Mouse (Mus musculus) embryonic facial prominence, embryonic 14.5 days (tissue): ENCODE results near the gene Shc3. TPM values are rescaled to one million over a fixed set of nuclear protein-coding genes. Genes with fewer than 3 reads are reported as not detected.

ENCODE experiments used
- ATAC-seq: fragments of 200-750 bp; cut with Nextera tagmentation; 2 replicates; pipeline ENCODE4 v1.8.0; 2017; ENCODE audit warnings: low read depth, moderate number of reproducible peaks, moderate TSS enrichment
- DNase-seq: peaks from one replicate; pipeline ENCODE4 v3.0.0-alpha.2; 2015; ENCODE audit warnings: low spot score
- H3K27ac ChIP-seq: fragments of 300-500 bp; sonication (generic); replicated peaks from 2 replicates; pipeline ENCODE4 v1.5.1; 2014; ENCODE audit warnings: low read depth, mild to moderate bottlenecking, low read length, moderate library complexity
- H3K27me3 ChIP-seq: fragments of 300-500 bp; sonication (generic); replicated peaks from 2 replicates; pipeline ENCODE4 v1.6.1; 2014; ENCODE audit warnings: low read length; ENCODE audit not compliant: control insufficient read depth, insufficient read depth
- H3K36me3 ChIP-seq: fragments of 300-500 bp; sonication (generic); 2 replicates; pipeline ENCODE4 v1.6.1; 2014; ENCODE audit warnings: low read length, mixed read lengths; ENCODE audit not compliant: control insufficient read depth, insufficient read depth
- H3K4me1 ChIP-seq: fragments of 300-500 bp; sonication (generic); 2 replicates; pipeline ENCODE4 v1.6.1; 2014; ENCODE audit warnings: antibody characterized with exemption, low read length; ENCODE audit not compliant: control insufficient read depth, insufficient read depth
- H3K4me2 ChIP-seq: fragments of 300-500 bp; sonication (generic); 2 replicates; pipeline ENCODE4 v1.6.1; 2014; ENCODE audit warnings: low read depth, mild to moderate bottlenecking, low read length, moderate library complexity, mixed read lengths
- H3K4me3 ChIP-seq: fragments of 300-500 bp; sonication (generic); 2 replicates; pipeline ENCODE4 v1.5.1; 2014; ENCODE audit warnings: low read depth, mild to moderate bottlenecking, low read length
- H3K9ac ChIP-seq: fragments of 300-500 bp; sonication (generic); 2 replicates; pipeline ENCODE4 v1.6.1; 2014; ENCODE audit warnings: low read depth, mild to moderate bottlenecking, low read length, moderate library complexity, mixed read lengths
- H3K9me3 ChIP-seq: fragments of 300-500 bp; sonication (generic); 2 replicates; pipeline ENCODE4 v1.6.1; 2016; ENCODE audit warnings: low read length; ENCODE audit not compliant: control insufficient read depth
- WGBS: fragments of 180-500 bp; shearing (Covaris S2); extraction: QIAGEN DNeasy Blood & Tissue Kit; methylation state at CpG from one replicate; pipeline ENCODE4 v1.1.7; 2014; 5-methylcytosine and 5-hydroxymethylcytosine counted together
- polyA plus RNA-seq: library from polyadenylated mRNA; unstranded; fragments of >200 nt; fragmentation: Nextera tagmentation; extraction: Ambion mirVana; gene quantifications from 2 replicates; pipeline ENCODE4 v1.2.1, GENCODE M21; 2014

The Shc3 gene
- polyA plus RNA-seq, 1 experiment from 2014 or later, result 1.3 TPM

DNA sequence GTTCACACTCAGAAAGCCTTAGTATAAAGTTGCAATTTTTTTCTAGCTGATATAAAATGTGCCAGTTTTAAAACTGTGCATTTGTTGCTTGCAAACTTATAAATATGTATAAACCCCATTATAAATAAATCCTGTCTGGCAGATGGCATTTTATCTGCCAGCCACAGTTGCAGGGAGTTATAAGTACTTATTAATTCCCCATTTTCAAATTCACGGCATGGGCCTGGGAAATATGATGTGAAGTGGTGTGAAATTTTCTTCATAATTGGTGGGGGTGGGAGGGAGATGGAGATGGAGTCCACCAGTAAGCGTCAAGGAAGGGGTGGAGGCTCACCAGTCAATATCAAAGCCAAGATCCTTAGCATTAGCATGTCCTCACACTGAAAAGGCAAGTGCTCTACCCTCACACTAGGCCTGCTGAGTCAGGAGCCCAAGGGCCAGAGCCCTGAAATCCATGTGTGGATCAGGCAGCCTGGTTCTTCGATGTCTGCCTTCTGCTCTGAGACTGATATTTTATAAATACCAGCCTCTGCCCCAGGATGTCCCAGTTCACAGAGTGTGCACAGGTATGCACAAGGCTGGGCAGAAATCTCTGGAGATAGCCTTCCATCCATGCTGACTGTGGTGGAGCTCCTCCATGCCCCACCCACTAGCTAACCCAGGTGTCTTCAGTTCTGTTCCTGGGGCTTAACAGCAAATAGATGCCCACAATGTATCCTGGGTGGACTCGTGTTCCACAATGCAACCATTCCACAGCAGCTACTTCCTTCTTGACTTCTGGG, 143.4 kb downstream of the Shc3 start:
- ATAC-seq (no peak), DNase-seq (no peak)
- Histone ChIP-seq H3K36me3 (peaks cover 29% of the 10 kb centered on the region), H3K4me3 (no peak overlapping the region), H3K27me3 (no peaks in the 10 kb centered on the region), H3K4me1 (no peaks in the 10 kb centered on the region), H3K4me2 (no peak overlapping the region), H3K9ac (no peak overlapping the region), H3K9me3 (no peaks in the 10 kb centered on the region), H3K27ac (no peak overlapping the region)
- 64% methylated on average over 4 of the region's 4 CpGs for WGBS

DNA sequence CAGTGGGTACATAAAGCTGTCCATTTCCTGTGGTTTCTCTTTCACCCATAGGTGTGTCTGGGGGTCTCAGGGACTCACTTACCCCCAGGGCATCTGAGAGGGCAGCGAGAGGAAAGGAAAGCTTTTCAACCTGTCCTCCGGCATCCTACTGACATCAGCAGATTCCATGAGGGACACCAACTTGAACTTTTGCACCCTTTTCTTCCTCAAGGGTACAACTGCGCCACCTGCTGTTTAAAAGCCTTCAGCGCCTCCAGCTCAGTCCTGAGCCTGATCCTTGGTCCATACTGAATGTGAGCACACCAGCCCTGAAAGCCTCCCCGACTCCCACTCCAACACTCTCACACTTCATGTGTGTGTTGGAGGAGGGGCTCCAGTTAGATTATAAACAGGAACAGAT, 144.6 kb downstream of the Shc3 start:
- Histone ChIP-seq H3K27me3 (no peaks in the 10 kb centered on the region), H3K9ac (no peak overlapping the region), H3K4me1 (no peaks in the 10 kb centered on the region), H3K27ac (no peak overlapping the region), H3K4me3 (no peak overlapping the region), H3K36me3 (peaks cover 41% of the 10 kb centered on the region), H3K9me3 (no peaks in the 10 kb centered on the region), H3K4me2 (no peak overlapping the region)
- peak; percentile 79 for DNase-seq
- 12% methylated on average over 5 of the region's 5 CpGs for WGBS
- peak; percentile 35; the same call in 1 of the 2 replicates for ATAC-seq

DNA sequence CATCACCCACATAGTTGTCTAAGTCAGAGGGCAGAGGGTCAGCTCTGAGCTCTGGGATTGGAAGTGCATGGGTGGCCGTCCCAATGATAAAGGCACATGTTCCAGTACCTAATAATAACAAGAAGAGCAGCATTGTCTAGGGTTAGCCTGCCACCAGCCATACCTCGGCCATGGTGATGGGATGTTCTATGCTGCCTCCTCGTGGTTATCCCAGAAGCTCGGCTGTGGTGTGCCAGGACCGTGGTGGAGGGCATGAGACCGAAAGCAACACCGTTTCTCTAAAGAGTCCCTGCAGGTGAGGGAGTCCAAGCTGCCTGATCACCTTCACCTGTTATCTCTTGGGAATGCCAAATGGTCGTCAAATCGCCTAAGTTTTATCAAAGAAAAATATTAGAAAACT, 145.6 kb downstream of the Shc3 start:
- WGBS, result 71% methylated on average over 9 of the region's 9 CpGs
- Histone ChIP-seq H3K9me3 (no peaks in the 10 kb centered on the region), H3K4me3 (no peak overlapping the region), H3K27me3 (no peaks in the 10 kb centered on the region), H3K4me2 (no peak overlapping the region), H3K4me1 (no peaks in the 10 kb centered on the region), H3K27ac (no peak overlapping the region), H3K36me3 (peaks cover 50% of the 10 kb centered on the region), H3K9ac (no peak overlapping the region)
- no peak for DNase-seq
- no peak for ATAC-seq

DNA sequence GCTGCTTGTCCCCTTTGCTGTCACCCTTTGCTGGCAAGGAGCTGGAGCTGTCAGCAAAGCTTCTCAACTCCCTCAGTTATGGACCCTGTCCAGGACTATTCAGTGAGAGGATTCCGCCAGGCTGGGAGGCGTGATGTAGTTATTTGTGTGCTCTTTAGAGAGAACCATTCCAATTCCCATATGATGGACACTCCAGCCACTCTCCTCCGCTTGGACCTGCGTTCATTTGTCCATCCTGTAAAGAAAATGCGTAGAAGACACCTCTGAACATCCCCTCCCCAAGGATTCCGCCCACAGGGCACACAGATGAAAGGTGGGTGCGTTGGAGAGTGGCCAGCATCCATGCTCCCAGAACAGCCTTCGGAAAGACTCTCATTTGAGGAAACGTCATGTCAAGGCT, 148.4 kb downstream of the Shc3 start:
- Histone ChIP-seq H3K27me3 (no peaks in the 10 kb centered on the region), H3K9ac (no peak overlapping the region), H3K9me3 (no peaks in the 10 kb centered on the region), H3K36me3 (peaks cover 64% of the 10 kb centered on the region), H3K4me1 (peaks cover 14% of the 10 kb centered on the region; the same call in 1 of the 2 replicates), H3K4me3 (no peak overlapping the region), H3K27ac (no peak overlapping the region), H3K4me2 (no peak overlapping the region)
- DNase-seq (no peak), ATAC-seq (no peak)
- 80% methylated on average over 9 of the region's 9 CpGs for WGBS

DNA sequence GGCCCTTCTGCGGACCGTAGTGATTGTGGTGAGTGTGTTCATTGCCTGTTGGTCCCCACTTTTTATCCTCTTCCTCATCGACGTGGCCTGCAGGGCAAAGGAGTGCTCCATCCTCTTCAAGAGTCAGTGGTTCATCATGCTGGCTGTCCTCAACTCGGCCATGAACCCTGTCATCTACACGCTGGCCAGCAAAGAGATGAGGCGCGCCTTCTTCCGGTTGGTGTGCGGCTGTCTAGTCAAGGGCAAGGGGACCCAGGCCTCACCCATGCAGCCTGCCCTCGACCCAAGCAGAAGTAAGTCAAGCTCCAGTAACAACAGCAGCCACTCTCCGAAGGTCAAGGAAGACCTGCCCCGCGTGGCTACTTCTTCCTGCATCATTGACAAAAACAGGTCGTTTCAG, 149.7 kb downstream of the Shc3 start:
- Histone ChIP-seq H3K27me3 (no peaks in the 10 kb centered on the region), H3K4me3 (no peak overlapping the region), H3K27ac (no peak overlapping the region), H3K4me1 (peaks cover 14% of the 10 kb centered on the region; the same call in 1 of the 2 replicates), H3K4me2 (no peak overlapping the region), H3K36me3 (peaks cover 78% of the 10 kb centered on the region), H3K9ac (no peak overlapping the region), H3K9me3 (0 out of 2 replicates have a peak, but pooled peaks cover 8% of the 10 kb centered on the region)
- 88% methylated on average over 15 of the region's 15 CpGs for WGBS
- no peak for DNase-seq
- no peak for ATAC-seq

DNA sequence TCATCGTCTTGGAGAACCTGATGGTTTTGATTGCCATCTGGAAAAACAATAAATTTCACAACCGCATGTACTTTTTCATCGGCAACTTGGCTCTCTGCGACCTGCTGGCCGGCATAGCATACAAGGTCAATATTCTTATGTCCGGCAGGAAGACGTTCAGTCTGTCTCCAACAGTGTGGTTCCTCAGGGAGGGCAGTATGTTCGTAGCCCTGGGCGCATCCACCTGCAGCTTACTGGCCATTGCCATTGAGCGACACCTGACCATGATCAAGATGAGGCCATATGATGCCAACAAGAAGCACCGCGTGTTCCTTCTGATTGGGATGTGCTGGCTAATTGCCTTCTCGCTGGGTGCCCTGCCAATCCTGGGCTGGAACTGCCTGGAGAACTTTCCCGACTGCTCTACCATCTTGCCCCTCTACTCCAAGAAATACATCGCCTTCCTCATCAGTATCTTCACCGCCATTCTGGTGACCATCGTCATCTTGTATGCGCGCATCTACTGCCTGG, 150.2 kb downstream of the Shc3 start:
- peaks cover 83% of the 10 kb centered on the region for H3K36me3 ChIP-seq
- DNase-seq (no peak), ATAC-seq (no peak)
- 74% methylated on average over 19 of the region's 19 CpGs for WGBS
- H3K4me3 ChIP-seq, result no peak overlapping the region
- H3K4me2 ChIP-seq, result peak overlapping the region; percentile 29; the same call in 1 of the 2 replicates
- H3K9me3 ChIP-seq, result 0 out of 2 replicates have a peak, but pooled peaks cover 8% of the 10 kb centered on the region
- H3K9ac ChIP-seq, result no peak overlapping the region
- no peaks in the 10 kb centered on the region for H3K27me3 ChIP-seq
- peaks cover 14% of the 10 kb centered on the region; the same call in 1 of the 2 replicates for H3K4me1 ChIP-seq
- no peak overlapping the region for H3K27ac ChIP-seq

DNA sequence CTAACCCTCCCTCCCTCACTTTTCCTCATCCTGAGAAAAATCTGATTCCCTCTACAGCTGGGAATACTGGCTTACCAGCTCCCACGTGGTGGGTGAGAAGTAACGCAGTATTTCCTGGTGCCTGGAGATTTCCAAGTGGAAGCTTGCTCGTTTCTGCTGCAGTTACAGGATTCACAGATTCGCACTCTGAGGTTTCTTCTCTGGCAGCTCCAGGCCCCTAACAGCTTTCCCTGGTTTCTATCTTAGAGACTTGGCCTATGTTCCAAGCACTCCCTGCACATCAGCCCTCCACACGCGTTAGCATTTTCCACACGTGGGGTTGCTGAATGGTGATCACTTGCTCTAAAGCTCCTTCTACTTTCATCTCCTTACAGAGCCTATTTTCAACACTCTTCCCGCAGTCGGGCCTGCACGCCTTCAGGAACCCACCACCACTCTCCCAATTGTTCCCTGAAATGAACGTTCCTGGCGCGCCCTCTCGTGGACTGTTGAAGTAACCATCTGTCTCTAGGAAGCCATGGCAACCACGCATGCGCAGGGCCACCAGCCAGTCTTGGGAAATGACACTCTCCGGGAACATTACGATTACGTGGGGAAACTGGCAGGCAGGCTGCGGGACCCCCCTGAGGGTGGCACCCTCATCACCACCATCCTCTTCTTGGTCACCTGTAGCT, 150.8 kb downstream of the Shc3 start:
- peak; percentile 96 for DNase-seq
- H3K9ac ChIP-seq, result peak overlapping the region; percentile 41
- 3% methylated on average over 20 of the region's 20 CpGs for WGBS

DNA sequence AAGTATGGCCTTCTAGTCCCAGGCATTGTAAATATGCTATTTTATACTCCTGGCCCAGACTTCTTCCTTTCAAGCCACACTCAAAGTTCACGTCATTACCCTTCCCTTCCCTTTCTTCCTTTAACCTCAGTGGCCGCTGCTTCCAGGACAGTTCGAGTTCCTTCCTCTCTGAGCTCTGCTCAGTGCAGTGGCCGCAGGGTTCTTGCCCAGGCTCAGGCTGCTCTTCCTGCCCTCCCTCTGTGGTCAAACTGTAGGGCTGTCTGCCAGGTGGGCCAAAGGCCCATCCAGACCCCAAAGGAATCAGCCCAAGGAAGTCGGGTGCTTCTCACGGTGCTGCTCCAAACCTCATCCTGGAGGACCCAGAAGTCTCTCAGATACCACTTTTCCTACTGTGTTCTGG, 151.4 kb downstream of the Shc3 start:
- H3K36me3 ChIP-seq, result peaks cover 82% of the 10 kb centered on the region
- DNase-seq, result no peak
- ATAC-seq, result no peak
- peak overlapping the region; percentile 29 for H3K4me2 ChIP-seq
- peak overlapping the region; percentile 41 for H3K9ac ChIP-seq
- H3K4me1 ChIP-seq, result peaks cover 14% of the 10 kb centered on the region
- H3K4me3 ChIP-seq, result no peak overlapping the region
- peak overlapping the region; percentile 74 for H3K27ac ChIP-seq
- WGBS, result 41% methylated on average over 6 of the region's 6 CpGs
- H3K27me3 ChIP-seq, result no peaks in the 10 kb centered on the region
- H3K9me3 ChIP-seq, result 0 out of 2 replicates have a peak, but pooled peaks cover 8% of the 10 kb centered on the region

More for the DNA sequence above, 150.8 kb downstream of the Shc3 start:
- ATAC-seq, result peak; percentile 79
- Histone ChIP-seq H3K36me3 (peaks cover 86% of the 10 kb centered on the region), H3K27ac (peak overlapping the region; percentile 74), H3K9me3 (0 out of 2 replicates have a peak, but pooled peaks cover 8% of the 10 kb centered on the region), H3K4me1 (peaks cover 14% of the 10 kb centered on the region; the same call in 1 of the 2 replicates), H3K4me3 (no peak overlapping the region; the same call in 1 of the 2 replicates), H3K27me3 (no peaks in the 10 kb centered on the region), H3K4me2 (peak overlapping the region; percentile 29)
